Mouse (Mus musculus) embryonic fibroblast, embryonic 13.5 days (primary cell): ENCODE data around the gene Spred1.

ENCODE experiments used
- CTCF ChIP-seq: IDR thresholded peaks from 2 replicates; pipeline ENCODE4 v1.5.1; 2011; ENCODE audit warnings: mild to moderate bottlenecking, control low read depth, low read length, moderate library complexity, borderline replicate concordance; ENCODE audit not compliant: insufficient read depth
- POLR2A ChIP-seq: IDR thresholded peaks from 2 replicates; pipeline ENCODE4 v1.6.1; 2011; ENCODE audit warnings: low read depth, mild to moderate bottlenecking, control low read depth, low read length, moderate library complexity

GRCm38 (mm10) chr2:117172981-117173380 is 51.8 kb downstream of the Spred1 start:
- no peak for TF ChIP-seq CTCF
- TF ChIP-seq POLR2A, result no peak
